Mouse (Mus musculus): Measurements from ENCODE around the gene Adcy10. TPM values are rescaled to one million over a fixed set of nuclear protein-coding genes. Genes with fewer than 3 reads are reported as not detected.

The Adcy10 gene
- polyA plus RNA-seq, 1 experiment from 2014 or later = not detected

- H3K36me3 ChIP-seq = peaks cover 16% of the 10 kb centered on the region; the same call in 1 of the 2 replicates
- ATAC-seq (ENCODE audit: borderline replicate concordance, extremely low read depth, low FRiP score, low TSS enrichment) = no peak
- peak overlapping the region; percentile 83 for H3K27ac ChIP-seq
- H3K9ac ChIP-seq = no peak overlapping the region
- H3K27me3 ChIP-seq = no peaks in the 10 kb centered on the region
- no peak overlapping the region for H3K4me3 ChIP-seq
- H3K9me3 ChIP-seq = no peaks in the 10 kb centered on the region
- 24% methylated on average over 8 of the region's 8 CpGs for WGBS
- H3K4me2 ChIP-seq = no peak overlapping the region
- peaks cover 55% of the 10 kb centered on the region for H3K4me1 ChIP-seq
Observed at GRCm38 (mm10) chr1:165587845-165588244, 102.9 kb downstream of the Adcy10 start.

DNA sequence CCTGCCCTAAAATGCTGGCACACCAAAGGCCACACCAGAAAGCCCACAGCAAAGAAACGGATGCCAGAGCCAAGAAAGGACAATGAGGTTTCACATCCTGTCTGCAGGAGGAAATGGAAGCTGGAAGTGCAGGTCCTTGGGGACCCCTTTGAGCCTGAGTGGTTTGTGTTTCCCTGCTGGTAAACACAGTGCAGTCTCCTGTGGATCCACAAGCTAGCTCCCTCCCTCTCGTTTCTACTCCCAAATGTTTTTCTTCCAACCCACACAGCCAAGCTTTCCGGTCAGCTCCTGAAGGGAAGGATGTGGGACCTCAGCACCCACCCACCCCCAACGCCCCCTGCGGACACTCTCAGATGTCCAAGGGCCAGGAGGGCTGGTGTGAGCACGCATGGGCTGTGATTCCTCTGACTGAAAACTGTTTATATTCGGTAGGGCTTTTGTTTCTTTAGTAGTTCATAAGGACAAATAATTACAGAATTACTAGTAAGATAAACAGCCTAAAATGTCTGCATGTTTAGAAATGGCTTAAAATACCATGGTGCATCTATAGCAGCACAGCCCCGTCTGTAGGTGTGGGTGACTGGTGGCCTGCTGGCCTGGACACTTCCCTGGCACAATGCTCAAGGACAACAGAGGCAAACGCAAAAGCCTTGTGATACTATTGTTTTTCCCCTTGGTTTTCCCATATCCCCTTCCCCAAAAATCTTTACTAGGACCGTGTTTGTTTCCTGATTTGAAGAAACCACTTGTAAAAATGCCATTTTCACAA lies 104.5 kb downstream of the Adcy10 start:
- Histone ChIP-seq H3K4me1 (peaks cover 55% of the 10 kb centered on the region), H3K9ac (no peak overlapping the region), H3K9me3 (no peaks in the 10 kb centered on the region), H3K36me3 (peaks cover 19% of the 10 kb centered on the region; the same call in 1 of the 2 replicates), H3K4me2 (no peak overlapping the region), H3K27me3 (no peaks in the 10 kb centered on the region), H3K4me3 (no peak overlapping the region), H3K27ac (peak overlapping the region; percentile 83)
- ATAC-seq (ENCODE audit: borderline replicate concordance, extremely low read depth, low FRiP score, low TSS enrichment) = peak; percentile 87
- 16% methylated on average over 10 of the region's 10 CpGs for WGBS

DNA sequence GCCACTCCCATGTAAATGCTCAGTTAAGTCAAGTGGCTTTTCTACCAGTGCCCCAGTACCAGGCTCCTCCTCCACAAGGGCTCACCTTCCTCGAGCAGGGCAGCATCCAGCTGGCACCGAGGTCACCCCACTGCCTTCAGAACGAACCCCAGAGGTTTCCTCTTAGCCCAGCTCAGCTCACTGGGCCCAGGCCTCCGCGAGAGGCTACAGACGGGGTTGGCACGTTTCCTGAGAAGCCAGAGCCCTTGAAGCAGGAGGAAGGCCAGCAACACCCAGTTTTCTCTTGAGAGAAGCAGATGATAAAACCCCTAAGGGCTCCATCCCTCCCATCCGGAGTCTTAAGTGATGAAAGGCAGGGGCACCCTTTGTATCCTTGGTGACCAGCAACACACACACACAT lies 105.8 kb downstream of the Adcy10 start:
- Histone ChIP-seq H3K9me3 (no peaks in the 10 kb centered on the region), H3K27ac (peak overlapping the region; percentile 83), H3K4me3 (no peak overlapping the region), H3K36me3 (peaks cover 23% of the 10 kb centered on the region; the same call in 1 of the 2 replicates), H3K4me2 (no peak overlapping the region), H3K4me1 (peaks cover 47% of the 10 kb centered on the region), H3K27me3 (no peaks in the 10 kb centered on the region), H3K9ac (no peak overlapping the region)
- ATAC-seq (ENCODE audit: borderline replicate concordance, extremely low read depth, low FRiP score, low TSS enrichment) = no peak
- 44% methylated on average over 8 of the region's 8 CpGs for WGBS

GRCm38 (mm10) chr1:165592295-165593082 lies 107.5 kb downstream of the Adcy10 start:
- no peaks in the 10 kb centered on the region for H3K27me3 ChIP-seq
- peaks cover 23% of the 10 kb centered on the region; the same call in 1 of the 2 replicates for H3K36me3 ChIP-seq
- no peak overlapping the region for H3K4me3 ChIP-seq
- H3K27ac ChIP-seq = no peak overlapping the region
- no peaks in the 10 kb centered on the region for H3K9me3 ChIP-seq
- H3K4me1 ChIP-seq = peaks cover 38% of the 10 kb centered on the region
- no peak for ATAC-seq (ENCODE audit: borderline replicate concordance, extremely low read depth, low FRiP score, low TSS enrichment)
- no peak overlapping the region for H3K9ac ChIP-seq
- whole genome bisulfite sequencing = 79% methylated on average over 14 of the region's 14 CpGs
- no peak overlapping the region for H3K4me2 ChIP-seq

GRCm38 (mm10) chr1:165594699-165595421 lies 109.9 kb downstream of the Adcy10 start:
- Histone ChIP-seq H3K27me3 (no peaks in the 10 kb centered on the region), H3K4me3 (no peak overlapping the region), H3K4me2 (no peak overlapping the region), H3K9me3 (no peaks in the 10 kb centered on the region), H3K36me3 (peaks cover 34% of the 10 kb centered on the region), H3K4me1 (peaks cover 22% of the 10 kb centered on the region), H3K9ac (no peak overlapping the region), H3K27ac (no peak overlapping the region)
- no peak for ATAC-seq (ENCODE audit: borderline replicate concordance, extremely low read depth, low FRiP score, low TSS enrichment)
- 62% methylated on average over 15 of the region's 15 CpGs for WGBS

DNA sequence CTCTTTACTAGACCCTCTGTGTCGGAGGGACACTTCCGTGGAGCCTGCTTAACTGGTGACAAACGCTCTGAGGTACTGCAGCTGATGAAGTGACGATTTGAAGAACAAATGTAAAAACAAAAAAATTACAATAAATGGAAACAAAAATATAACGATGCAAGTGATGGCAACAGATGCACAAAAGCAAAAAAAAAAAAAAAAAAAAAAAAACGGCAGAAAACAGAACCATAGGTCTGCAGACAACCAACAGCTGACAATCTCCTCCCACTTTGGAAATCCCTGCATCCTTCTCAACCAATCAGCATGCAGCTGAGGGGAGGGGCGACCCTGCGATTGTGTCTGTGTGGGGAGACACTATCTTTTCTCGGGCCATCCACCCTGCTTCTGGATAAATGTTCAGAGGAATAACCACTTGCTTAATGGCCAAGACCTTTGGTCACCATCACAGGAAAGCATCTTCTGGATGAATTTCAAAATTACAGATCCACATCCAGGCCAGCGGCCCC lies 116.8 kb downstream of the Adcy10 start:
- no peak overlapping the region for H3K4me3 ChIP-seq
- H3K9me3 ChIP-seq = no peaks in the 10 kb centered on the region
- H3K36me3 ChIP-seq = peaks cover 61% of the 10 kb centered on the region
- H3K4me1 ChIP-seq = peaks cover 9% of the 10 kb centered on the region; the same call in 1 of the 2 replicates
- no peak overlapping the region for H3K27ac ChIP-seq
- WGBS = 83% methylated on average over 9 of the region's 10 CpGs
- no peak overlapping the region for H3K4me2 ChIP-seq
- ATAC-seq (ENCODE audit: borderline replicate concordance, extremely low read depth, low FRiP score, low TSS enrichment) = no peak
- no peaks in the 10 kb centered on the region for H3K27me3 ChIP-seq
- no peak overlapping the region for H3K9ac ChIP-seq

- peak; percentile 88 for ATAC-seq (ENCODE audit: borderline replicate concordance, extremely low read depth, low FRiP score, low TSS enrichment)
- Histone ChIP-seq H3K4me1 (peaks cover 9% of the 10 kb centered on the region; the same call in 1 of the 2 replicates), H3K27me3 (no peaks in the 10 kb centered on the region), H3K4me3 (no peak overlapping the region), H3K36me3 (peaks cover 73% of the 10 kb centered on the region), H3K4me2 (no peak overlapping the region), H3K9me3 (no peaks in the 10 kb centered on the region), H3K9ac (no peak overlapping the region), H3K27ac (no peak overlapping the region)
- 50% methylated on average over 14 of the region's 14 CpGs for WGBS
Observed at GRCm38 (mm10) chr1:165603218-165603617, 118.2 kb downstream of the Adcy10 start.

DNA sequence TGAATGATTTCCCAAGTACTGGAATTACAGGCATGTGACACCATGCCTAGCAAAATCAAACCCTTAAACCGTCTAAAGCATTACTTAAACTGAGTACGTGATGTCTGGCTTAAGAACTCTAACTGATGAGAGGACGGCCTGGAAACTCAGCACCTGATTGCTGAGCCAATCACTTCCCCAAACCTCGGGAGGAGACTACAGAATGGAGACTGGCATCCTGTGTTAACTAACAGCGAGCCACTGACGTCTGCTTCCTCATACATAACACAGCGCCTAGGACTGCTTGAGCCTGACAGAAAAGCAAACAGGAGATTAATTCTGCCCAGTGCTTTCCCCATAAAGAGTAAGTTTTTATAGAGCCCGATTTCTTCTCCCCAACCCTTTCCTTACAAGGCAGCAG lies 119.2 kb downstream of the Adcy10 start:
- Histone ChIP-seq H3K27ac (no peak overlapping the region), H3K9me3 (no peaks in the 10 kb centered on the region), H3K4me1 (peaks cover 9% of the 10 kb centered on the region; the same call in 1 of the 2 replicates), H3K36me3 (peaks cover 66% of the 10 kb centered on the region), H3K27me3 (no peaks in the 10 kb centered on the region), H3K4me3 (no peak overlapping the region), H3K4me2 (no peak overlapping the region), H3K9ac (no peak overlapping the region)
- ATAC-seq (ENCODE audit: borderline replicate concordance, extremely low read depth, low FRiP score, low TSS enrichment) = no peak
- WGBS = 79% methylated on average over 8 of the region's 8 CpGs

DNA sequence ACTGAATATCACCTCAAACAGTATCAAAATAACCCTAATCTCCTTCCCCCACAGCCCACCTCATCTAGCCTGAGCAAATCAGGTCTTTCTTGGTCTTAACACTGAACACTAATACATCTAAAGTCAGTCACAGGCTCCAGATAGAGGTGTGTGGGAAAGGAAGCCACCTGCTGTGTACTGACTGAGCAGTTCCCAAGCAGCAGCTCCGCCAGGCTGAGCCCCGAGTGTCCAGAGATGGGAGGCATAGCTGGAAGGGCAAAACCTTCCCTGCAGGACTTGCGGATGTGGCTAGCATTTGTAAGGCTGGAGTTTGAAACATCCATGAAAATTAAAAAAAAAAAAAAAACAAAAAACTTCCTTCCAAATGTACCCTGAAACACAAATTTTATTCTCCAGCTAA lies 120.1 kb downstream of the Adcy10 start:
- Histone ChIP-seq H3K36me3 (peaks cover 62% of the 10 kb centered on the region), H3K4me2 (no peak overlapping the region), H3K9me3 (no peaks in the 10 kb centered on the region), H3K27ac (no peak overlapping the region), H3K27me3 (no peaks in the 10 kb centered on the region), H3K4me3 (no peak overlapping the region), H3K9ac (no peak overlapping the region), H3K4me1 (peaks cover 17% of the 10 kb centered on the region)
- no peak for ATAC-seq (ENCODE audit: borderline replicate concordance, extremely low read depth, low FRiP score, low TSS enrichment)
- 75% methylated on average over 3 of the region's 3 CpGs for WGBS

- peaks cover 24% of the 10 kb centered on the region for H3K4me1 ChIP-seq
- no peak overlapping the region for H3K27ac ChIP-seq
- WGBS = 53% methylated on average over 6 of the region's 6 CpGs
- no peak overlapping the region for H3K4me3 ChIP-seq
- no peak overlapping the region for H3K4me2 ChIP-seq
- peaks cover 62% of the 10 kb centered on the region for H3K36me3 ChIP-seq
- H3K9me3 ChIP-seq = no peaks in the 10 kb centered on the region
- no peaks in the 10 kb centered on the region for H3K27me3 ChIP-seq
- ATAC-seq (ENCODE audit: borderline replicate concordance, extremely low read depth, low FRiP score, low TSS enrichment) = no peak
- no peak overlapping the region for H3K9ac ChIP-seq
Observed at GRCm38 (mm10) chr1:165605774-165606173, 120.8 kb downstream of the Adcy10 start.

DNA sequence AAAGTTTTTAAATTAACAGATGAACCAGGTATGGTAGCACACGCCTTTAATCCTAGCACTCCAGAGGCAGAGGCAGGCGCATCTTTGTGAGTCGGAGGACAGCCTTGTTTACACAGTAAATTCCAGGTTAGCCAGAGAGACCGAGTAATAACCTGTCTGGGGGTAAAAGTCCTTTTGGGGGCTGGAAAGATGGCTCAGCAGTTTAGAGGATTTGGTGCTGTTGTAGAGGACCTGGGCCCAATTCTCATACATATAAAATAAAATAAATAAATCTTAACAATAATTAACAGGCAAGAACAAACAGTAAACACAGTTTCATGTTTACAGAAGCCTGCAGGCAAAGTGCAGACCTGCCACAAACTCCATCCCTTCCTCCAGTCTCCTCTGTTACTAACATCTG lies 123.9 kb downstream of the Adcy10 start:
- H3K4me3 ChIP-seq = no peak overlapping the region
- no peak overlapping the region for H3K9ac ChIP-seq
- H3K27ac ChIP-seq = no peak overlapping the region; the same call in 1 of the 2 replicates
- H3K36me3 ChIP-seq = peaks cover 39% of the 10 kb centered on the region
- WGBS = 63% methylated on average over 4 of the region's 4 CpGs
- no peak for ATAC-seq (ENCODE audit: borderline replicate concordance, extremely low read depth, low FRiP score, low TSS enrichment)
- H3K4me1 ChIP-seq = peaks cover 25% of the 10 kb centered on the region
- H3K4me2 ChIP-seq = no peak overlapping the region
- no peaks in the 10 kb centered on the region for H3K9me3 ChIP-seq
- H3K27me3 ChIP-seq = no peaks in the 10 kb centered on the region

Data from lung, embryonic 15.5 days (tissue).